Mouse (Mus musculus): ENCODE measurements around the gene Exoc6.
A peak's percentile ranks its signal among the peaks of the same experiment; 100 is the strongest.

Gene Exoc6

GRCm38 (mm10) chr19:37574802-37575201 lies 24.6 kb downstream of the Exoc6 start:
- no peak for DNase-seq (ENCODE audit: low read depth, low spot score)

GRCm38 (mm10) chr19:37579607-37580006 lies 29.4 kb downstream of the Exoc6 start:
- no peak for DNase-seq (ENCODE audit: low read depth, low spot score)

GRCm38 (mm10) chr19:37580438-37580837 lies 30.2 kb downstream of the Exoc6 start:
- DNase-seq (ENCODE audit: low read depth, low spot score) = no peak

GRCm38 (mm10) chr19:37585210-37585609 lies 35.0 kb downstream of the Exoc6 start:
- no peak for DNase-seq (ENCODE audit: low read depth, low spot score)

DNA sequence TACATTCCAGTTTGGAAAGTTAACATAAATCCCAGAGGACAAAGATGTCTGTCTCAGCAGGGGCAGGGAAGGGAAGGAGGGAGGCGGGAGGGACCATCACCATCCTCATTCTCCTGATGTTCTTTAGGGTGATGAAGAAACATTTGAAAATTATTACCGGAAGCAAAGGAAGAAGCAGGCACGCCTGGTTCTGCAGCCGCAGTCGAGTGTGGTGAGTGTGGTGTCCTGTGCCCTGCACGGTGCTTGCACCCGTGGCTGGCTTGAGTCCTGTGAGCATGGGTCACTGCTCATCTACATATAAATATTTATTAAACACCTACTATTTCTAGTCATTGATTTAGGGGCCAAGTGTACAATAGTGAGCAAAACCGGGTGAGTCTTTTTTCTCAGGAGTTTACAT lies 35.5 kb downstream of the Exoc6 start:
- DNase-seq (ENCODE audit: low read depth, low spot score) = no peak

DNA sequence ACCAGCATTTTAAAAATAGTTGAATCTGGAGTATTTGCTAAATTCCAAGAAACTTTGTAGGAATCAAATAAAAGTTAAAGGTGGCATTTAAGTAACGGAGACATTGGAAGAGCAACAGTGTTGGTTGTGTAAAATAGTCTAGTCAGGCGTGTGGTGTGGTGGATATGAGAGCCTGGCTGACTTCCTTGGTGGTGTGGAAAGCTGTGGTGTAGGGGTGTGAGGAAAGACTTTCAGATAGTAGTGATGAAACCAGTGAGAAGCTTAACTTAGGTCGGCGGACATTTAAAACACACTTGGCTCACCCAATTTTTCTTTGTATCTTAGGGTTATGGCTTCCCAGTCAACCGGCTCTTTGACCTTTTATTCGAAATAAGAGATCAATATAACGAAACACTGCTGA lies 40.3 kb downstream of the Exoc6 start:
- no peak for DNase-seq (ENCODE audit: low read depth, low spot score)

GRCm38 (mm10) chr19:37601968-37602848 lies 52.0 kb downstream of the Exoc6 start:
- DNase-seq (ENCODE audit: low read depth, low spot score) = peak; percentile 46

DNA sequence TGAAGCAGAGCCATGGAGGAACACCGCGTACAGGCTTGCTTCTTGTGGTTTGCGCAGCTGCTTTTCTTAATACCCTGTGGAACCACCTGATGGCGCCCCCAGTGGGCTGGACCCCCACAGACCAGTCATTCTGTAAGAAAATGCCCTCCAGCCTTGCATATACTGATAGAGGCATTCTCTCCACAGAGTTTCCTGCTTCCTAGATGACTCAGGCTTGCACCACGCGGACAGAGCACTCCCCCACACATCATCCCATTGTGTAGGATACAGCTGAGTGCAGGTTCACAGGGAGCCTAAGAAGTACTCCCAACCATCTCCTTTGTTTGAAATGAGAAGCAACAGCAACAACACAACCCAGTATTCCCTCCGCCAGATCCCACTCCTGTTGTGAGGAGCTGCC lies 59.8 kb downstream of the Exoc6 start:
- DNase-seq (ENCODE audit: low read depth, low spot score) = no peak

- no peak for DNase-seq (ENCODE audit: low read depth, low spot score)
Observed at GRCm38 (mm10) chr19:37612893-37613292, 62.7 kb downstream of the Exoc6 start.

GRCm38 (mm10) chr19:37615039-37615630 lies 64.9 kb downstream of the Exoc6 start:
- DNase-seq (ENCODE audit: low read depth, low spot score) = no peak

DNA sequence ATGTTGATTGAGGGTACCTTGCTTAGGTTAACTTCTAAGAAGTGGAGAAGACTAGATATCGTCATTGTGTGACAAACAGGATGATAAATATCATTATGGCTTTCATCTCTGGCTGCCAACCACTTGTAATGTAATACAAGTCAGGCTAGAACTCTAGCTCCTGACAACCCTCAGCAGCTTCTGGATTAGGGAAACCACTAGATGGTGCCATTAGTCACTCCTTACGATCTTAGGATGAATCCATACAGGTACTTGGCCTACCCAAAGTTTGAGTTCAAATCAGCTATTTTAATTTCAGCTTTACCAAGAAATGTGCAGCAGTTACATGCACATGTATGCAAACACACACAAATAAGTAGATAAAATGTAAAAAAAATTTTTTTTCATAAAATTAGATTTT lies 97.8 kb downstream of the Exoc6 start:
- no peak for DNase-seq (ENCODE audit: low read depth, low spot score)

- no peak for DNase-seq (ENCODE audit: low read depth, low spot score)
Observed at GRCm38 (mm10) chr19:37650526-37650925, 100.3 kb downstream of the Exoc6 start.

DNA sequence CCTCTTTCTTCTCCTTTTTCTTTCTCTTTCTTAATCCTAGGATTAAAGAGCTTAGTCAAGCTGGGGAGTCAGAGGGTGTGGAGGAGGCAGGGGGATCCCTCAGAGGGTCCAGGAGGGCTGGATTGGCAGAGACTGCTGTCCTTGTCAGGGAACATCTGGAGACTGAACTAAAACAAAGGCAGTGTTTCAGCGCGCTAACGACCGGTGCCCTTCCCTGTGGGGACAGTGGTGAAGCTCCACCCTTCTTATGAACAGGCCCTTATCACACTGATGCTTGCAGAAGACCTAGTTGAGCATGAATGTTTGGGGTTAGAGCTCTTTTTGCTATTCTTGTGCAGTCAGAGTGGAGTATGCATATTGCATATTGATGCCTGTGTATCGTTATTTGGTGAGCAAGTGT lies 103.8 kb downstream of the Exoc6 start:
- no peak for DNase-seq (ENCODE audit: low read depth, low spot score)

DNA sequence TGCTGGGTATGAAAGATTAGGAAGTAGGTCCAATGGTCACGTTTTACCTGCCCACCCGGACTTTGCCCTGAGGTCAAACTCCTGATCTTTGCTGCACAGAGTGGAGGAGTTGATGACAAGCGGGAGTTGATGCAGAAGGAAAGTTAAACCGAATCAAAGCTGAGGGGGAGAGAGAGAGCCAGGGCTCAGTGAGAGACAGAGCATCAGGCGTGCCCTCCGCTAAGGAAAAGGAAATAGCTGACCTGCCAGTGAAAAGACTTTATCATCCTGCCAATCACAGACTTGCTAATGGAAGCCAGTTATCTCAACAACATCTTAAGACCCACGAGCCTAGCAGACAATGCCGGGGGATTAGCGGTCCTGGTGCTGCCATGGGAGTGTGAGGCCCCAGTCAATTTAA lies 106.2 kb downstream of the Exoc6 start:
- no peak for DNase-seq (ENCODE audit: low read depth, low spot score)

- DNase-seq (ENCODE audit: low read depth, low spot score) = no peak
Observed at GRCm38 (mm10) chr19:37665256-37665655, 115.0 kb downstream of the Exoc6 start.

GRCm38 (mm10) chr19:37667855-37668594 lies 117.8 kb downstream of the Exoc6 start:
- no peak for DNase-seq (ENCODE audit: low read depth, low spot score)

GRCm38 (mm10) chr19:37668657-37669056 lies 118.4 kb downstream of the Exoc6 start:
- no peak for DNase-seq (ENCODE audit: low read depth, low spot score)

DNA sequence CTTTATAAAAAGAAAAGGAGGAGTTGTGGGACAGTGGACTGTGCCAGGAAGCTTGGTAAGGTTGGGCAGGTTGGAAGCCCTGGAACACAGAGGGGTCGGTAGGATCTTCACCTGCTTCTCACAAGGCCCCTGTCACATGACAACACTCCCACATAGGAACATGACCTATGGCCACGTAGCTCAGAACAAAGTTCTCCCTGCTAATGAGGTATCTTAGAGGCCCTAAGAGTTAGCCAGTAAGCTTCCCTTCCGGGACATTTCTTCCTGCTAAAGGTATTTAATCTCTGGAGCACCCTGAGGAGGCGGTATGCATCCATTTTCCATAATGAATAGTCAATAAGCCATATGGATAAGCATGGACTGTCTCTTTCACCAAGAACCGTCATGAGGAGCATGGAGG lies 119.3 kb downstream of the Exoc6 start:
- no peak for DNase-seq (ENCODE audit: low read depth, low spot score)

- no peak for DNase-seq (ENCODE audit: low read depth, low spot score)
Observed at GRCm38 (mm10) chr19:37673393-37673792, 123.2 kb downstream of the Exoc6 start.

DNA sequence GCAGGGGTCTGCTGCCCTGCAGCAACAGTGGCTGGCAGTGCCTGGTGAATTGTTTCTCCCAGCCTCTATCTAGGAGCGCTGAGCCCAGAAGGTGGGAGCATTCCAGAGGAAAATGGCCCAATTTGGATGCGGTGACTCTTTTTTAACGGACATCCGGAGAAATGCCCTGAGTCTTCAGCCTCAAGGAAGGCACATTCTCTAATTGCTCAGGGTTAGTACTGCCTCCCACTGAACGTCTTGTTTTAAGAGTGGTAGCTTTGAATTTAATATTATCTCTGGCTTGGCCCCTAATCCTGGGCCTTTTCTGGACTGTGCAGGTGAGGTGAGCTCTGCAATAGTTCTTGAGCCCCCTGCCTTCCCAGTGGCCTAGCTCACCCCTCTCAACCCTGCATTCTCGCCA lies 135.1 kb downstream of the Exoc6 start, which contains the start of gene Cyp26c1:
Gene Cyp26c1, plus strand, starts transcription at position 301 of the 400 bp plus-strand sequence.
- DNase-seq (ENCODE audit: low read depth, low spot score) = no peak

- DNase-seq (ENCODE audit: low read depth, low spot score) = no peak
Observed at GRCm38 (mm10) chr19:37686347-37686746, 136.1 kb downstream of the Exoc6 start.

Measured in CD4-positive helper T cell, adult 2 months (primary cell).